Mouse (Mus musculus) intestine, embryonic 14.5 days (tissue): ENCODE data around the gene Kctd12b. TPM values are rescaled to one million over a fixed set of nuclear protein-coding genes. Genes with fewer than 3 reads are reported as not detected.
A peak's percentile ranks its signal among the peaks of the same experiment; 100 is the strongest.

Experiments used
- ATAC-seq: fragments of 200-750 bp; cut with Nextera tagmentation; replicated peaks from 2 replicates; pipeline ENCODE4 v1.8.0; 2017; ENCODE audit warnings: low read depth, moderate number of reproducible peaks, moderate TSS enrichment, moderate library complexity; ENCODE audit not compliant: low FRiP score, low TSS enrichment
- DNase-seq: peaks from one replicate; pipeline ENCODE4 v3.0.0-alpha.2; 2018; ENCODE audit warnings: low spot score
- H3K27ac ChIP-seq: fragments of 300-500 bp; sonication (generic); 2 replicates; pipeline ENCODE4 v1.5.1; 2014; ENCODE audit warnings: low read depth, mild to moderate bottlenecking, control low read depth
- H3K27me3 ChIP-seq: fragments of 300-500 bp; sonication (generic); replicated peaks from 2 replicates; pipeline ENCODE4 v1.6.1; 2014; ENCODE audit warnings: low read length, control low read depth; ENCODE audit not compliant: control insufficient read depth, insufficient read depth
- H3K36me3 ChIP-seq: fragments of 300-500 bp; sonication (generic); 2 replicates; pipeline ENCODE4 v1.6.1; 2014; ENCODE audit warnings: low read length, control low read depth; ENCODE audit not compliant: control insufficient read depth, insufficient read depth
- H3K4me1 ChIP-seq: fragments of 300-500 bp; sonication (generic); replicated peaks from 2 replicates; pipeline ENCODE4 v1.6.1; 2014; ENCODE audit warnings: low read length, control low read depth, mixed read lengths; ENCODE audit not compliant: control insufficient read depth, insufficient read depth
- H3K4me2 ChIP-seq: fragments of 300-500 bp; sonication (generic); 2 replicates; pipeline ENCODE4 v1.6.1; 2014; ENCODE audit warnings: low read length
- H3K4me3 ChIP-seq: fragments of 300-500 bp; sonication (generic); 2 replicates; pipeline ENCODE4 v1.5.1; 2014; ENCODE audit warnings: low read depth, low read length, control low read depth, mixed read lengths
- H3K9ac ChIP-seq: fragments of 300-500 bp; sonication (generic); 2 replicates; pipeline ENCODE4 v1.6.1; 2014; ENCODE audit warnings: mild to moderate bottlenecking, low read length
- H3K9me3 ChIP-seq: fragments of 300-500 bp; sonication (generic); 2 replicates; pipeline ENCODE4 v1.6.1; 2016; ENCODE audit warnings: low read length, control low read depth; ENCODE audit not compliant: control insufficient read depth
- WGBS: fragments of 180-500 bp; shearing (Covaris S2); extraction: QIAGEN DNeasy Blood & Tissue Kit; methylation state at CpG from one replicate; pipeline ENCODE4 v1.1.7; 2014; 5-methylcytosine and 5-hydroxymethylcytosine counted together
- polyA plus RNA-seq: library from polyadenylated mRNA; unstranded; fragments of >200 nt; fragmentation: Nextera tagmentation; extraction: Ambion mirVana; gene quantifications from 2 replicates; pipeline ENCODE4 v1.2.1, GENCODE M21; 2014

Gene Kctd12b
- polyA plus RNA-seq, result 5.4 and 5.9 TPM in 2 replicates

GRCm38 (mm10) chrX:153695782-153696395 is at the start of gene Kctd12b:
TSS of gene Kctd12b (minus strand) at chrX:153696391.
- no peaks in the 10 kb centered on the region for H3K4me1 ChIP-seq
- WGBS, result 19% methylated on average over 11 of the region's 11 CpGs
- peak within 1 kb of the TSS; percentile 39 for H3K9ac ChIP-seq
- H3K27me3 ChIP-seq, result no peaks in the 10 kb centered on the region
- ATAC-seq (no peak), DNase-seq (peak; percentile 62)
- H3K4me2 ChIP-seq, result peak within 1 kb of the TSS; percentile 40
- peak within 1 kb of the TSS; percentile 74 for H3K27ac ChIP-seq
- peak within 1 kb of the TSS; percentile 34 for H3K4me3 ChIP-seq
- no peaks in the 10 kb centered on the region for H3K36me3 ChIP-seq
- H3K9me3 ChIP-seq, result no peaks in the 10 kb centered on the region

GRCm38 (mm10) chrX:153742493-153742892 is 46.3 kb upstream of the Kctd12b start:
- Histone ChIP-seq H3K4me2 (no peak overlapping the region), H3K9ac (no peak overlapping the region), H3K27ac (no peak overlapping the region), H3K27me3 (no peaks in the 10 kb centered on the region), H3K36me3 (peaks cover 6% of the 10 kb centered on the region; the same call in 1 of the 2 replicates), H3K9me3 (no peaks in the 10 kb centered on the region), H3K4me1 (no peaks in the 10 kb centered on the region), H3K4me3 (no peak overlapping the region)
- ATAC-seq (no peak), DNase-seq (no peak)
- WGBS, result 86% methylated on average over 3 of the region's 3 CpGs

- H3K4me3 ChIP-seq, result no peak overlapping the region
- no peak for DNase-seq
- ATAC-seq, result no peak
- H3K9me3 ChIP-seq, result no peaks in the 10 kb centered on the region
- H3K27ac ChIP-seq, result no peak overlapping the region
- no peak overlapping the region for H3K4me2 ChIP-seq
- H3K36me3 ChIP-seq, result peaks cover 10% of the 10 kb centered on the region; the same call in 1 of the 2 replicates
- no peak overlapping the region for H3K9ac ChIP-seq
- no peaks in the 10 kb centered on the region for H3K27me3 ChIP-seq
- H3K4me1 ChIP-seq, result no peaks in the 10 kb centered on the region
- WGBS, result 71% methylated on average over 4 of the region's 4 CpGs
These were observed 39.5 kb upstream of the Kctd12b start for GRCm38 (mm10) chrX:153735697-153736096.

GRCm38 (mm10) chrX:153724400-153724799 is 28.2 kb upstream of the Kctd12b start:
- 23% methylated on average over 3 of the region's 3 CpGs for WGBS
- DNase-seq (no peak), ATAC-seq (0 out of 2 replicates have a peak, but pooled peaks have one; percentile 54)
- Histone ChIP-seq H3K27ac (no peak overlapping the region), H3K9me3 (no peaks in the 10 kb centered on the region), H3K4me1 (no peaks in the 10 kb centered on the region), H3K4me2 (peak overlapping the region; percentile 56), H3K27me3 (no peaks in the 10 kb centered on the region), H3K4me3 (peak overlapping the region; percentile 48), H3K36me3 (no peaks in the 10 kb centered on the region), H3K9ac (peak overlapping the region; percentile 69)

GRCm38 (mm10) chrX:153723110-153723916 is 27.1 kb upstream of the Kctd12b start, which contains the start of gene Nbdy:
TSS of gene Nbdy (plus strand) at chrX:153723590.
- H3K36me3 ChIP-seq, result no peaks in the 10 kb centered on the region
- no peaks in the 10 kb centered on the region for H3K9me3 ChIP-seq
- DNase-seq (peak; percentile 85), ATAC-seq (peak; percentile 92)
- WGBS, result 8% methylated on average over 31 of the region's 32 CpGs
- peak within 1 kb of the TSS; percentile 66 for H3K27ac ChIP-seq
- no peaks in the 10 kb centered on the region for H3K27me3 ChIP-seq
- peak within 1 kb of the TSS; percentile 48 for H3K4me3 ChIP-seq
- no peaks in the 10 kb centered on the region for H3K4me1 ChIP-seq
- peak within 1 kb of the TSS; percentile 56 for H3K4me2 ChIP-seq
- peak within 1 kb of the TSS; percentile 69 for H3K9ac ChIP-seq

- H3K4me3 ChIP-seq, result no peak overlapping the region
- H3K27me3 ChIP-seq, result no peaks in the 10 kb centered on the region
- no peak overlapping the region for H3K4me2 ChIP-seq
- ATAC-seq (no peak), DNase-seq (no peak)
- 28% methylated on average over 4 of the region's 4 CpGs for WGBS
- no peak overlapping the region for H3K9ac ChIP-seq
- no peaks in the 10 kb centered on the region for H3K9me3 ChIP-seq
- no peaks in the 10 kb centered on the region for H3K36me3 ChIP-seq
- no peaks in the 10 kb centered on the region for H3K4me1 ChIP-seq
- H3K27ac ChIP-seq, result no peak overlapping the region
These were observed 23.4 kb upstream of the Kctd12b start for GRCm38 (mm10) chrX:153719602-153720001.

GRCm38 (mm10) chrX:153716716-153717115 is 20.5 kb upstream of the Kctd12b start:
- H3K36me3 ChIP-seq, result no peaks in the 10 kb centered on the region
- no peak overlapping the region for H3K27ac ChIP-seq
- H3K9ac ChIP-seq, result no peak overlapping the region
- H3K4me3 ChIP-seq, result no peak overlapping the region
- ATAC-seq (no peak), DNase-seq (no peak)
- H3K27me3 ChIP-seq, result no peaks in the 10 kb centered on the region
- WGBS, result 87% methylated on average over 2 of the region's 2 CpGs
- no peaks in the 10 kb centered on the region for H3K9me3 ChIP-seq
- no peaks in the 10 kb centered on the region for H3K4me1 ChIP-seq
- H3K4me2 ChIP-seq, result no peak overlapping the region

GRCm38 (mm10) chrX:153707735-153708134 is 11.5 kb upstream of the Kctd12b start:
- DNase-seq, result no peak
- no peak overlapping the region for H3K4me2 ChIP-seq
- no peaks in the 10 kb centered on the region for H3K9me3 ChIP-seq
- no peaks in the 10 kb centered on the region for H3K36me3 ChIP-seq
- H3K27me3 ChIP-seq, result no peaks in the 10 kb centered on the region
- no peak overlapping the region for H3K27ac ChIP-seq
- no peak overlapping the region for H3K9ac ChIP-seq
- H3K4me1 ChIP-seq, result no peaks in the 10 kb centered on the region
- no peak overlapping the region for H3K4me3 ChIP-seq
- ATAC-seq, result no peak
- 42% methylated on average over 4 of the region's 4 CpGs for WGBS
